Mouse (Mus musculus): Measurements from ENCODE around the gene Eml3.
"Not testable (repeated sequence)": the region's sequence is repeated elsewhere in the genome, so short reads cannot be mapped to it uniquely, and the experiment has no call there.

The Eml3 gene

DNA sequence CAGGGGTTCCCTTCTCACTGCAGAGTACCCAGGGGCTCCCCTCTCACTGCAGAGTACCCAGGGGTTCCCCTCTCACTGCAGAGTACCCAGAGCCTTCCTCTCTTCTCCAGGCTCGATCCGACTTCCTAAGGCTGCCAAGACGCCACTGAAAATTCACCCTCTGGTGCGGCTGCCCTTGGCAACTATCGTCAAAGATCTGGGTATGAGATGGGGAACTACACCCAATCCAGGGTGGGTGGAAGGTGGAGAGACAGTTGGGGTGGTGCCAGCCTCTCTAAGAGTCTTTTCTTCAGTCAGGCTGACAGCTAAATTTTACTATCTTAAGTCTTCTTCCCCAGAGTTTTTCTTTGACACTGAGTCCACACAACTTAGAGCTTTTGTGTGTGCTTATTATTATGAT, 20.8 kb downstream of the Eml3 start:
- no peak for DNase-seq (ENCODE audit: extremely low spot score, low spot score)

DNA sequence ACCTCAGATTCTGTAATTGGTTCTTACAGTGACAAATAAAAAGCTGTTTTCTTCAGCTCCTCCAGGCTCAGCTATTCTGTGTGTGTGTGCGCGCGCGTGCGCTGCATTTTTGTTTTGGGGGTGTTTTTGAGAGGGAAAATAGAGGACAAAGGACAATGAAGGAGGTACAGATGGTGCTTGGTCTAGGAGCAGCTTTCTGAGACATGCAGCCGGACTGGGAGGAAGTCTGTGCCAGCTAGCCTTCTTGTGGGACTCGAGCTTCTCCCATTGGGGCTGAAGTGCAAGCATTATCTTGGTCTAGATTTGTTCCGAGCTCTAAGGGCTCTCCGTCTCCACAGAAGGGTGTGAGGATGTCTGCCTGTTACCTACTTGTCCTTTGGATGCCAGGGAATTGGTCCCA, 22.9 kb downstream of the Eml3 start:
- DNase-seq (ENCODE audit: extremely low spot score, low spot score): no peak

- peak; percentile 87 for DNase-seq (ENCODE audit: extremely low spot score, low spot score)
Observed at GRCm38 (mm10) chr19:8953135-8954039, 24.0 kb downstream of the Eml3 start, which contains the start of gene Tut1. TSS of gene Tut1 (plus strand) at chr19:8953847.

DNA sequence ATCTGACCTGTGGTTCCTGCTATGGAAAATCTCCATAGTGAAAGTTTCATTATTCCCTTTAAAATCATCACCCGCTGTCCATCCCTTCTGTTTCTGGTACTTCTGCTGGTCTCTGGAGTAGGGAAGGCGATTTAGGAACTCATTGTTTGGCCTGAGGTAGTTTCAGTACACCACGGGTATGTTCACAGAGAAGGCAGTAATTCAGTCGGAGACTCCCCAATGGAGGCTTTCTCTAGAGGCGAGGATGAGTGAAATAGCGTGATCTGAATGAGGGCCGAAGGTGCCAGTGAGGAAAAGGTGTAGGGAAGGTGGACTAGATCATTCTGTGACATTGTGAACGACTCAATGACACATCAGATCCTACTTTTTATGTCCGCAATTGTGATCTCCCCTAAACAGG, 24.8 kb downstream of the Eml3 start:
- DNase-seq (ENCODE audit: extremely low spot score, low spot score): no peak

DNA sequence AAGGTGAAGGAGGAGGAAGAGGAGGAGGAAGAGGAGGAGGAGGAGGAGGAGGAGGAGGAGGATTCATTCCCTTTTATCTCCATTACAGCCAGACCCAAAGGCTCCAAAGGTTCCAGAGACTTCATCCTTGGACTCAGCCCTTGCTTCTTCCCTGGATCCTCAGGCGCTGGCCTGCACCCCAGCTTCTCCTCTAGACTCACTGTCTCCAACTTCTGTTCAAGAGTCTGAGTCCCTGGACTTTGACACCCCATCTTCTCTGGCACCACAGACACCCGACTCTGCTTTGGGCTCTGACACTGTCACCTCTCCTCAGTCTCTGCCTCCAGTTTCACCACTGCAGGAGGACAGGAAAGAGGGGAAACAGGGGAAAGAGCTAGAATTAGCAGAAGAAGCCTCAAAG, 32.9 kb downstream of the Eml3 start:
- no peak for DNase-seq (ENCODE audit: extremely low spot score, low spot score)

DNA sequence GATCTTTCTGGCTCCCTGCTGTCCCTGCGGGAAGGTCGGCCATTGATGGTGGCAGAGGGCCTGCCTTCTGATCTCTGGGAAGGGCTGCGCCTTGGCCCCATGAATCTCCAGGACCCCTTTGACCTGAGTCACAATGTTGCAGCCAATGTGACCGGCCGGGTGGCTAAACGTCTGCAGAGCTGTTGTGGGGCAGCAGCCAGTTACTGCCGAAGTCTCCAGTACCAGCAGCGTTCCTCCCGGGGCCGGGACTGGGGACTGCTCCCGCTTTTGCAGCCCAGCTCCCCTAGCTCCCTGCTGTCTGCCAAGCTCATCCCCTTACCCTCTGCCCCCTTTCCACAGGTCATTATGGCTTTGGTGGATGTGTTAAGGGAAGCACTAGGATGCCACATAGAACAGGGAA, 35.7 kb downstream of the Eml3 start:
- no peak for DNase-seq (ENCODE audit: extremely low spot score, low spot score)

DNA sequence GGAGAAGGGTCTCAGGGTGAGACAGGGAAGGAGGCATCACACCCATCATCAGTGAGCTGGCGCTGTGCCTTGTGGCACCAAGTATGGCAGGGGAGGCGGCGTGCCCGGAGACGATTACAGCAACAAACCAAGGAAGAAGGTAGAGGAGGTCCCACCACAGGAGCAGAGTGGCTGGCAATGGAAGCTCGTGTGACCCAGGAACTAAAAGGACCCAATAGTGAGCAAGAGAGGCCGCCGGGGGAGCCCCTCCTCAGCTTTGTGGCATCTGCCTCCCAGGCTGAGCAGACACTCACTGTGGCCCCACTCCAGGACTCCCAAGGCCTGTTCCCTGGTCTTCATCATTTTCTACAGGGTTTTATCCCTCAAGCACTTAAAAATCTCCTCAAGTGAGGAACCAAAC, 36.4 kb downstream of the Eml3 start:
- no peak for DNase-seq (ENCODE audit: extremely low spot score, low spot score)

GRCm38 (mm10) chr19:8966198-8966589, 36.8 kb downstream of the Eml3 start:
- DNase-seq (ENCODE audit: extremely low spot score, low spot score): no peak

- DNase-seq (ENCODE audit: extremely low spot score, low spot score): peak; percentile 99
Observed at GRCm38 (mm10) chr19:8966590-8967372, 37.4 kb downstream of the Eml3 start, which contains the start of gene Eef1g. TSS of gene Eef1g (plus strand) at chr19:8967041.

- DNase-seq (ENCODE audit: extremely low spot score, low spot score): no peak
Observed at GRCm38 (mm10) chr19:8967373-8967743, 38.0 kb downstream of the Eml3 start.

- no peak for DNase-seq (ENCODE audit: extremely low spot score, low spot score)
Observed at GRCm38 (mm10) chr19:8967893-8968292, 38.5 kb downstream of the Eml3 start.

- not testable (repeated sequence) for DNase-seq (ENCODE audit: extremely low spot score, low spot score)
Observed at GRCm38 (mm10) chr19:8972491-8972890, 43.1 kb downstream of the Eml3 start.

GRCm38 (mm10) chr19:8974638-8975037, 45.3 kb downstream of the Eml3 start:
- no peak for DNase-seq (ENCODE audit: extremely low spot score, low spot score)

DNA sequence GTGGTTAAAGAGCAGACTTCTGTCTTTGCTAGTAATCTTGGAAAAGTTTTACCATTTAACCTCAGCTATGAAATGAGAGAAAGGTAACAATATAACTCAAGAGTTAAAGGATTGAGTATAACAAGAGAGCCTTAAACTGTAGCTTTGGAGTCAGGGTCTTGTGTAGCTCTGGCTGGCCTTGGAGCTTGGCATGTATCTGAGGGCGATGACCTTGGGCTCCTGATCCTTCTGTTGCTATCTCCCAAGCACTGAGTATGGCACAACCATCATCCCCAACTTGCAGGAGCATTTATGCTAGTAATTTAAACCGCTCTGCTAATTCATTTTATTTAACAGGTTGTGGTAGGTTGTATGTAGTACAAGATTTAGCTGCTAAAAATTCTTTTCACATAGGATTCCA, 46.1 kb downstream of the Eml3 start:
- DNase-seq (ENCODE audit: extremely low spot score, low spot score): no peak

DNA sequence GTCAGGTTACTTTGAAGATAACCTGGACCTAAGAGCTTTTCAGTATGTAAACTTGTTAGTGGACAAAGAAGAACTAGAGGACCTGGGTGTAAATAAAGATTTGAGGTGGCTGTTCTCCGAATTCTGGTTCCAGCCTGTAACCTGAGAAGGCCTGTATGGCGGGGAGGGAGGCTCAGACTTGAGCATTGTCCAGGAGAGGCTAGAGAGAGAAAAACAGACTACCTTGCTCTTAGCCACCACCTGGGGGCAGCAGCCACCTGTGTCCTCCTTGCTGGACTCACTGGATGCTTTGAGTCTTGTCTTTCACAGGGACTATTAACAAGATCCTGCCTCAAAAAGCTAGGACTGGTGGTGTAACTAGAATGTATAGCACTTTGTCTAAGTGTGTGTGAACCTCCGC, 47.2 kb downstream of the Eml3 start:
- DNase-seq (ENCODE audit: extremely low spot score, low spot score): no peak

DNA sequence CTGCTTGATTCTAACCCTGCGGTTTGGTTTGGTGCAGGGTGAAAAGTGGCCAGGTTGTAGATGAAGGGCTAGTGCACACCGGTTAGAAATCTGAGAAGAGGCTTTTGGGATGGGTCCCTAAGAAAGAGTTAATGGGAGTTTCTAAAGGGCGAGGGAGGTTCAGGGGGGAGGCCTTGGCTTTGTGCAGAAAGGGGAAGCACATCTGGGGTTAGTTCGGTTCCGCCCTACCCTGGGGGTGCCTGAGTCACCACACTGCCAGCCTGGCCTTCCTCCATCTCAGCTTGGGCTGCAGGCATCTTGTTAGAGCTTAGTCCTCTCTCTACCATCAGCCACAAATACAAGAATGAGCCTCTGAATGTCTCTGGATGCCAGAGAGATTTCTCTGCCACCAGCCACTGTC, 51.4 kb downstream of the Eml3 start:
- no peak for DNase-seq (ENCODE audit: extremely low spot score, low spot score)

DNA sequence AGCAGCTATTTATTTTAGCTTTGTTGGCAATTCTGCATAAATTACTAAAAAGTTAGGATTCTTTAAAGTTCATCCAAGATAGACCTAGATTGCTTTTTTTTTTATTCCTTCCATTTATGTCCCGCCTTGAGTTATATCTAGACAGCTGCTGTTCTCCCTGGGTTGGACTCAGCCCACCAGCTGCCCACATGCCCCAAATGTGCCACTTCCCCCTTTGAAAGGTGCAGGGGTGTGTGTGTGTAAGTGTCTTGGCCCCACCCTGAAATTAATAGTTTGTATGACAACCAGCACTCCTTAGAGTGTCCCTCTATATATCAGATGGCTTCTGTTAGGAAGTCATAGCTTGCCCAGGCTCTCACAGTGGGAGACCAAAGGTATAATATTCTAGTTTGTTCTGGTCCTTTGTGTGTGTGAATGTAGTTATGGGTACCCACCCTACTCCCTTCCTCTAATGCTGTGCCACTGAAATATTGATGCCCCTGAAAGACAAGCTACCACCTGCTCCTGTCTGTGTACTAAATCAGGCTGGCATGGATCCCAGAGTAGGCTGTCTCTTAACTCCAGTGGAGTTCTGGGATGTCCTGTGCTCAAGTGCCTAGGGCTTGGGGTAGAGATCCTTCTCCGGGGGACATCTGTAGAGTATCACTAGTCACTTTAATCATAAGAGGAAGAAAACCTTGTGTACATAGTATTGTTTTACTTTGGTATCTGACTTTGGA, 52.3 kb downstream of the Eml3 start:
- no peak for DNase-seq (ENCODE audit: extremely low spot score, low spot score)

GRCm38 (mm10) chr19:8982303-8983149, 53.2 kb downstream of the Eml3 start:
- no peak for DNase-seq (ENCODE audit: extremely low spot score, low spot score)

DNA sequence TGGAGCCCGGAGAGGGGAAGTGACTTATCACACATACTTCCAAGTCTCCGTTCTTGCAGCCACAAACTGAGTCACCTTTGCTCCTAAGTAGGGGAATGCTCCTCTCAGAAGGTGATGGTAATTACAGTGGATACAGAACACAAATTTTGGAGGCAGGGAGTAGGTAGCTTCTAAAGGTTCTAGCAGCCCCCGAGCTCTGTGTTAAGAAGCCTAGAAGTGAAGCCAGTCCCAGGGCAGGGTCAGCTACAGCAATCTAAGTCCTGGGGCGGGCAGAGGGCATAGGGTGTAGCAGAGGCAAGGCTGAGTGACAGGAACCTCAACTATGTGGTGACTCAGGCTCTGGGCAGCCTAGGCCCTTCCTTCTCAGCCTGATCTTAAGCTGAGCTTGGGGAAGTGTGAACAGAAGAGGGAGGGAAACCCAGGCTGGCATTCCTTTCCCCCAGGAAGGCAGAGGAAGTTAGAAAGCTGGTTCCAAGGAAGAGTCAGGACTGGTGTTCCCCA, 53.8 kb downstream of the Eml3 start:
- no peak for DNase-seq (ENCODE audit: extremely low spot score, low spot score)

DNA sequence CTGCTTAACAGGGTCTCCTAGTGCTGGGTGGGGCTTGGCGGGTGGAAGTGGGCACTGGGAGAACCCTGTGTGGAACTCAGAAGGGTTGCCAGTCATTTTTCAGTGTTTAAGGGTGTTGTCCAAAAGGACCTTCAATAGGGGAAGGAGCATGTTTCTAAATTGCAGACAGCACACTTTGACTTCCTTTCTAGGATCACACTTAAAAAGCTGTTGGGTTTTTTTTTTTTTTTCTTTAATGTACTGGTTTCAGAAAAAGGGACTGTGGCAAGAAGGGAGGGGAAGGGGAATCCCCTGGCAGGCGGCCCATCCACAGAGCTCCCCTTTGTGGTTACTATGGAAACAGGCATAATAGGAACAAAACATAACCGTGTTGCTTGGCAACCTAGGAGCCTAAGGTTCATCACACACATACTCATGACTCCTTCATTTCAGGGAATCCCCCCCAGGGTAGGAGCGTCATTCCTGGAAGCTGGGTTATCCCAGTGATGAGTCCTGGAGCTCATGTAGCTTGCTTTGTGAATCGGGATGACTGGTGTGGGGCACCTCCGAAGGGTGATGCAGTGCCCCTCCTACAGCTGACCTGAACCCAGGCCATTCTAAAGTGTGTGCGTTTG, 55.0 kb downstream of the Eml3 start:
- no peak for DNase-seq (ENCODE audit: extremely low spot score, low spot score)

All from neural tube, embryonic 10.5 days (tissue).